Mouse (Mus musculus) frontal cortex, postnatal 36 days (tissue): ENCODE results near the gene Epp13.
"Not testable (repeated sequence)": the region's sequence is repeated elsewhere in the genome, so short reads cannot be mapped to it uniquely, and the experiment has no call there.

Experiments used
- DNase-seq, 2 experiments: peaks; one replicate each; pipeline ENCODE4 v3.0.0; 2022; ENCODE audit warnings: low spot score in 2 of 2

Epp13 gene

DNA sequence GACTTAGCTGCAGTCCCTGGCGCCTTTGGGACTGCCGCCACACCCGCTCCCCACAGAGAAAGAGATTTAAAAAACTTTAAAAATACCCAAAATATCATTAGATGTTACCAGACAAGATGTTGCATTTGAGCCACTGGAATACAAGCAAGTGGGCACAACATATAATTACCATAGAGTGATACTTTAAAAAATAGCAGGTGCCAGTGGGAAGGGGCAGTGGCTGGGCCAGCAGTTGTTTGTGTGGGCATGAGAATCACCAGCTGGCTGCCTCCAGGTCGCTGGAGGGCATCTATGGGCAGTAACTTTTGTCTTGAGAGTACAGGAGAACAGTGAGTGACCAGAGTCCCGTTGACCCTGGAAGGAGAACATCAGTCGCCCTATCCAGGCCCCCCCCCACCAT lies at the start of gene Epp13:
Gene Epp13 (plus strand): TSS at position 301 of the 400 bp plus-strand sequence.
- no peak for DNase-seq

DNA sequence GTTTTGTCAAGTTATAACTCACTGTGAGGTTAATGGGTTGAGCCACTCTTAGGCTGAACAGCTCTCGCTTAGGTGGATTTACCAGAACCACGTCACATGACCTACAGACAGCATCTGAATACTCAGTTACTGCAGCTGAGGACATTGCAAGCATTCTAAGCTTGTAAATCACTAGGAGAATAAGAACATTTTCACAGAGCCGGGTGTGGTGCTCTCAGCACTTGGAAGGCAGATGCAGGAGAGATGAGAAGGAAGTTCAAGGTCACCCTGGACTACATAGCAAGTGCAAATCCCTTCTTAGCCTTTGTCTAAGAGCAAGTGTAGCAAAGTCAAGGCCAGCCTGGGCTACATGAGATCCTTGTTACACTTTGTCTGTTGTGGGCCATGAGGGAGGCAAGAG lies 48.3 kb upstream of the Epp13 start:
- no peak for DNase-seq

DNA sequence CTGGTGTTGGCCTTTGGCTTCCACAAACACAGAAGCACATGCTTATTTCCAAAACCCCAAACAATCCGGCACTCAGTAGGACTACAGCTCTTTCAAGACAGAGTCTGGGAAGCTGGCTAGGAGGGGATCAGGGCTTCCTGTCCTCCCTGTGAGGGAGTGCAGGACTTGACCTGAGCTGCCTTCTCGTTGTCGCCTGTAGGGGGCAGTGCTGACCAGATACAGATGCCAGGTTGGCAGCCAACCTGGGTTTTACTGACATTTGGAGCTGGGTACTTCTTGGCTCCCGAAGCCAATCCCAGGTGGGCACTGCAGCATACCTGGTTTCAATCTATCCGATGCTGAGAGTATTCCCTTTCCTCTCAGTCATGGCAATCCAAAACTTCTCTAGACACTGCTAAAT lies 39.4 kb upstream of the Epp13 start:
- DNase-seq, result no peak

DNA sequence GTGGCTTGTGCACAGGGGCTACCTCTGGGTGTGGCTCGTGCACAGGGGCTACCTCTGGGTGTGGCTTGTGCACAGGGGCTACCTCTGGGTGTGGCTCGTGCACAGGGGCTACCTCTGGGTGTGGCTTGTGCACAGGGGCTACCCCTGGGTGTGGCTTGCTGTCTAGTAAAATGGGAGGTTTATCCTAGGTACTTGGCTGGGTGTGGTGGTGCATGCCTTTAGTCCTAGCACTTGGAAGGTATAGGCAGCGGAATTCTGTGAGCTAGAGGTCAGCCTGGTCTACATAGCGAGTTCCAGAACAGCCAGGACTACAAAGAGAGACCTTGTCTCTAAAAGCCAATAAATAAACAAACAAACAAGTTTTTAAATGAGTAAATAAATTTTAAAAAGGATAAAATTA lies 37.8 kb upstream of the Epp13 start:
- not testable (repeated sequence) for DNase-seq

DNA sequence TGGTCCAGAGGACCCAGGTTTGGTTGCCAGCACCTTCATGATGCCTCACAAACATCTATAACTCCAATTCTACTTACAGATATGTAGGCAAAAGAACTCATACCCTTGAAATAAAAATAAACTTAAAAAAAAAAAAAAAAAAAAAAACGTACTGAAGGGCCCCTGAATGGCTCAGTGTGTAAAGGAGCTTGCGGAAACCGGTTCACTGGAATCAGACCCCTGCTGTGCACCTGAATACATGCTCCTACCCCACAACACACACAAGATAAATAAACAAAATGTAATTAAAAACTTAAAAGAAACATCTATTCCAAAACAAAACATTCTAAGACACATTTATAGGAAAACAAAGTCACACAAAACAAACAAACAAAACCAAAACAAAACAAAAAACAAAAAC lies 32.4 kb upstream of the Epp13 start:
- no peak for DNase-seq

DNA sequence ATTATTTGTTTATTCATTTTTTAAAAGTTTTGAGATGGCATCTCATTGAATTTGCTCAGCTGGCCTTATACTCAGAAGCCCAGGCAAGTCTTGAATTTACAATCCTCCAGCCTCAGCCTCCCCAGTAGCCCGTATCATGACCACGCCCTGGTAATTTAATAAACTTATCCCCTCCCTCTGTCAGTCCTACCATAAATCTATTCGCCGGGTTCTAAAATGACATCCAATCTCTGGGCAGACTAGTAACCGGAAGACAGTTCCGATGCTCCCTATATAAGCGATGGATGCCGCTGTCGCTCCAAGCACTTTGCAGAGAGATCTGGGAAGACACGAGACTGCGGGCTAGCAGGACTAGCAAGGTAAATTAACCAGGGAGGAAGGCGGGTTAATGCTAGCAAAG lies 30.5 kb upstream of the Epp13 start, which contains the start of gene Zscan5b:
Gene Zscan5b (plus strand): TSS at position 301 of the 400 bp plus-strand sequence.
- no peak for DNase-seq

DNA sequence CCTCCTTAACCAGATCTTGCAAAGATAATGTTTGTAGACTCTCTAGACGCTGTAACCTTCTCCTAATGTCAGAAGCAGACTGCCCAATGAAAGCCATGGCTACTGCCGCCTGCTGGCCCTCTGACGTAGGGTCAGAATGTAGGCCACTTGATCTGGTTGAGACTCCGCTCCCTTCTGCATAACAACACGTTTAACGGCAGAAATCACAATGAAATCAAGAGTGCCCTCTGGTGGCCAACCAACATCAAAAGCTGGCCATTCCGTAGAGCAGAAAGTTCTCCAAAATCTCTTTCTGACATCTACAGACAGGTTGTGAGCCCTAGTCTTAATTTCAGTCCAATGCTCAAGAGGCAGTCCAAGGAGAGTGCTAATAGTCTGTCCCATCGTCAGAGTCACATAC lies 24.0 kb upstream of the Epp13 start:
- peak in 1 of 2 experiments; percentile 7 for DNase-seq

DNA sequence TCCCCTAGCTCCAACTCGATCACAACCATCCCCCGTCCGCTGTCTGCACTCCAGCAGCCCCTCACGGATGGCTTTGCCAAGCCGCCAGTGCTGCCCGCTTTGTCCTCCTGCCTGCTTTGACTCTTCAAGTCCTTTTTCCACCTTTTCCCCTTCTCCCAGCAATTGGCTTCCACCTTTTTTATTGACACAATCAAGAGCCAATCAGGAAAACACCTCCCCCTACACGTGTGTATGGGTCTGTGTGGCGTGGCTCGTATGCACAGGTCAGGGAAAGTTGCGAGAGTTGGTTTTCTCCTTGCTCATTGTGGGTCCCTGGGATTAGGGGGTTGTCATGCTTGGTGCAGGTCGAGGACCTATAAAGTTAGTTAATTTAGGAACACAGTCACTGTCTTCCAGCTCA lies 12.7 kb upstream of the Epp13 start:
- DNase-seq, result no peak

DNA sequence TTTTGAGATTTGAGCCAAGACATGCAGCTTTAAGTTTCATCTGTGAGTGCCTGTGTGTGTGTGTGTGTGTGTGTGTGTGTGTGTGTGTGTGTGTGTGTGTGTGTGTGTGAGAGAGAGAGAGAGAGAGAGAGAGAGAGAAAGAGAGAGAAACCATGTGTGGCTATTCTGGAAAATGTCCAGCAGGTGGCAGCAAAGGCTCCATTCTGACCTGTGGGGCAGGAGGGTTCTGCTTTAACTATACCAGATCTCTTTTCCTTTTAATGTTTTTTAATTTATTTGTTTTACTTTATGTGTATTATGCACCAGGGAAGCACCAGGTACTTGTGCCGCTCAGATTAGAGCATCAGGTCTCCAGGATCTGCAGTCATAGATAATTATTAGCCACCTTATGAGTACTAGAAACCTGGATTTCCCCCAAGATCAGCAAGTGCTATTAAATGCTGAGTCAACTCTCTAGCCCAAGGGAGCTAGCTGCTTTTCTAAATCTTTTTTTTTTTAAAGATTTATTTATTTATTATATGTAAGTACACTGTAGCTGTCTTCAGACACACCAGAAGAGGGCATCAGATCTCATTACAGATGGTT lies 11.6 kb upstream of the Epp13 start:
- DNase-seq, result peak; percentile 6 to 8

DNA sequence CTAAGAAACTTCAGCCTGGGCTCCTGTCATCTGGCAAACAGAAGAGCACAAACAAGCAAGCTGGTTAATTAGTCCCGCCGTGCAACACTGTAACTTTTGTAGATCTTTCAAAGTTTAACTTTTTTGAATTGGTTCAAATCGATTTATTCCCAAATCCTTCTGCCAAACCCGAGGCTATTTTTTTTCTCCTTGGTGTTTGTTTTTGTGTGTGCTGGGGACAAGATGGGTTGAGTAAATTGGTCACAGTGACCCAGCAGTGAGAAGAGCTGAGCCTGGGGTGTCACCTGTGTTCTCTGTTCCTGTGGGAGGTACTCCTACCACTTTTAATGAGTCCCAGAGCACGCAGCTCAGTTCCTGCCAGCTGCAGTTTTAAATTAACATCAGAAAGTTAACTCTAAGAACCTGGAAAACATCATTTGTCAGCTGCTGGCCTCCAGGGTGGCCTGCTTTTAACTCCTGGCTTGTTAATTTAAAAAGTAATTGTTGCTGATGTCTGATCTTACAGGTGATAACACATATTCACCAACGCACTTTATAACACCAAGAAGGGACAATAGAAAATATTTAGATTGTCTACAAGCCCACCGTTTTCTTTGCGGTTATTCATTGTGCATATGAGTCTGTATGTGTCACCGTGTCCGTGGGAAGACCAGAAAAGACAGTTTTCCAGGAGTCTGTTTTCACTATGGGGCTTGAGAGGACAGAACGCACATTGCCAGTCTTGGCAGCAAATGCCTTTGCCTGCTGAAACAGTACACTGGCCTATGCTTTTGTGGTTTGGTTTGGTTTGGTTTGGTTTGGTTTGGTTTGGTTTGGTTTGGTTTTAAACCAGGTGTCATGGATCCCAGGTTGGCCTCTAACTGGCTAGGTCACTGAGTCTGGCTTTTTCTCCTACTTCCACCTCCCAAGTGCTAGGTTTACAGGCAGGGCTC lies 7.9 kb upstream of the Epp13 start:
- DNase-seq, result no peak

DNA sequence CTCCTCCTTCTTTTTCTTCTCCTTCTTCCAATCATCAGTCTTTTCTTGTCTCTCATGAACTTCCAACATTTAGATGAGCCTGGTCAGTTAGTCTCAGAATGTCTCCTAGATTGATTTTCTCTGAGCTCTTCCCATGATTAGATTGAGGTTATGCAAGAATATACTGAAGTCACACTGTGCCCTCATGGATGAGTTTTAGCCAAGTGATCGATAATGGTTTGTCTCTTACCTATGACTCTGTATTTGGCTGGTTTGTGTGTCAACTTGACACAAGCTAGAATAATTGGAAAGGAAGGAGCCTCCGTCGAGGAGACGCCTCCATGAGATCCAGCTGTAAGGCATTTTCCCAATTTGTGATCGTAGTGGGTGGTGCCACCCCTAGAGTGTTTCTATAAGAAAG lies 1.9 kb downstream of the Epp13 start:
- no peak for DNase-seq

DNA sequence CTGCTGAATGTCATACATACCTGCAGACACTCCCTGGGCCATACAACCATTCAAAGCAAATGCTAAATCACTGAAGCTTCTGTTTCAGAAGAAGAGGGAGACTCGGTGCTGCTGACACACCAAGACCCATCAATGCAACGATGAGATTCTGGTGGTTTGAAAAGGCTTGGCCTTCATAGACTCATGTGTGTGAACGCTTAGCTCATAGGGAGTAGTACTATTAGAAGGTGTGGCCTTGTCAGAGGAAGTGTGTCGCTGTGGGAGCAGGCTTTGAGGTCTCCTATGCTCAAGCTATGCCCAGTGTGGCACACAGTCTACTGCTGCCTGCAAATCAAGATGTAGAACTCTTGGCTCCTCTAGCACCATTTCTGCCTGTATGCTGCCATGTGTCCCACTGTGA lies 4.9 kb downstream of the Epp13 start:
- DNase-seq, result no peak

DNA sequence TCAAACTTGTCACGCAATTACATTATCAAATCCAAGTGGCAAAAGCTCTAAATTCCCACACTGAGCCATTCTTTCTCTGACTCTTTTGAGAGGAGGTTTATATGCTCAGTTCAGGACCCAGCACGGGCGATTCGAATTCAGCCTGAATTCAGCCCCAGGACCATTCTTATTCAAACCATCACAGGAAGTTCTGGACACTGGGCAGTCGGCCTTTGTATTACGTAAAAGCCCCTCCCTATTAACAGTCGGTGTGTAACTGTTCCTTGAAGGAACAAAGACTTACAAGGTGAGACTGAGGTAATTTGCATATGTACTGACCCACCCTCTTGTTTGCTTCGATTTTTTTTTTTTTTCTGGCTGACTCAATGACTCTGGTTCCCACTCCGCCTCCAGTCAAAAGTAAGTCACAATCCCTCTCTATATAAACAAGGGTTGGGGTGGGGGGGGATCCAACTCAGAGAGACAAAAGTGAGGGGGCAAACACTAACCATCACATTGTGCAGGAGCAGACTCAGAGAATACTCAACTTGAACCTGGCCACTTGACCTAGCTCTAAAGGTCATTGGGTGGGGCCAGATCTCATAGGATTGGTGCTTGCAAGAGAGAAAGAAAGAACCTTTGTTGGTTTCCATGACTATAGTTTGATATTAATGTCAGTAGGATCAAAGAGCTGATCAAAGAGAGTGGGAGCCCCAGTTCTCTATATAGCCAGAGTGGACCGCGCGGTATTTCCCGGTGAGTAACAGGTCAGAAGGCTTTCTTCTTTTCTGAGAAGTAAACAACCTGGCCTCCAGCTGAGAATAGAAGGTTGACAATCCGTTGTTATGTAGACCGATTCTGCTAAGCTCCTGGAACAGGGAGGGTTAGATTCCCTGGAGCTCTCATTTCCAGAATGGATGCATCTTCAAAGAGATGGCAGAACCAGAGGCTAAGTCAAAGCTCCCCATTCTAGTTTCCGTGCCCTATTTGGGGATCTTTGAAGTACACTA lies 6.0 kb downstream of the Epp13 start:
- DNase-seq, result no peak

DNA sequence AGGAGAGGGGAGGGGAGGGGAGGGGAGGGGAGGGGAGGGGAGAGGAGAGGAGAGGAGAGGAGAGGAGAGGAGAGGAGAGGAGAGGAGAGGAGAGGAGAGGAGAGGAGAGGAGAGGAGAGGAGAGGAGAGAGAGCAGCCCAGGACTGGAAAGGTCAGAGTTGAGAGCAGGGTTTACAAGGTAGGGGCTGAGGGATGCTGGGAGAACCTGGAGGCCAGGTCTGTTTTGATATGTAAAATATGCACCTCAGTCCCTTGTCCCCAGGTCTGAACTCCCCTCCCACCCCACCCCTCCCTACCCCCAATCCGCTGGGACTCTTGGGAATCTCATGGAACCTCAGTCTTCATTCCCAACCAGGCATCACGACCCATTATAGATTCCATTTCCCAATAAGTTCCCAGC lies 7.5 kb downstream of the Epp13 start:
- not testable (repeated sequence) for DNase-seq

DNA sequence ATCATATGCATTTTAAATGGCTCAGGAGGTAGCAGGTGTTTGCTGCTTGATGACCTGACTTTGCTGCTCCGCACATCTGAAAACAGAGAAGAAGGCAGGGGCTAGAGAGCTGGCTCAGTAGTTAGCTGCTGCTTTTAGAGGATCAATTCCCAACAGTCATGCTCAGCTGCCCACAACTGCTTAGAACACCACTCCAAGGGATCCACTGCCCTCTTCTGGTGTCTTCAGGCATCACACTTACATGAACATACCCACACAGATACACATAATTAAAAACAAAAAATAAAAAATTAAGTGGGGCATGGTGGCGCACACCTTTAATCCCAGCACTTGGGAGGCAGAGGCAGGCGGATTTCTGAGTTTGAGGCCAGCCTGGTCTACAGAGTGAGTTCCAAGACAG lies 9.6 kb downstream of the Epp13 start:
- DNase-seq, result no peak

DNA sequence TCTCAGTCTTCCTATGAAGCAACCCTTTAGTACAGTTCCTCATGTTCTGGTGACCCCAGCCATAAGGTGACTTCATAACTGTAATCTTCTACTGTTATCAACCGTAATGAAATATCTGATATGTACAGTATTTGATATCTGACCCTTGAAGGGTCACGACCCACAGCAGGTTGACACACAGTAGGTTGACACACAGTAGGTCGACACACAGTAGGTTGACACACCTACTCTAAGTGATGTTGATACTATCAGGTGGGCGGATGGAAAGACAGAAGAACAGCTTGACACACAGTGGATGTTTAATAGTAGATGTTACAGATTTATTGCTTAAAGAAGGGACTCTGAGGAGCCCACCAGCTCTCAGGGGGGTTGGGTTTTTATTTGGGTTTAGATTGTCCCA lies 10.5 kb downstream of the Epp13 start:
- DNase-seq, result no peak

DNA sequence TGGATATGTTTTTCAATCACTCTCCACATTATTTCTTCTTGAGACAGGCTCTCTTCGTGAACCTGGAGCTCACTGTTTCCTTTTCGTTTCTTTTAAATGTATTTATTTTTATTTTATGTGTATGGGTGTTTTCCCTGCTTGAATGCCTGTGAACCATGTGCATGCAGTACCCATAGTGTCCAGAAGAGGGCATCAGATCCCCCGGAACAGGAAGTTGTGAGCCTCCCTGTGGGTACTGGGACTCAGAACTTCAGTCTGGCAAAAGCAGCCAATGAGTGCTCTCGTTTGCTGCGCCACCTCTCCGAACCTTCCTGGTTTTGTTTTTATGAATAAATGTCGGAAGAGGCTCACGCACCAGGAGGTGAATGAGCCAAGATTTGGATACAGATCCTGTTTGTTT lies 13.2 kb downstream of the Epp13 start:
- no peak for DNase-seq

DNA sequence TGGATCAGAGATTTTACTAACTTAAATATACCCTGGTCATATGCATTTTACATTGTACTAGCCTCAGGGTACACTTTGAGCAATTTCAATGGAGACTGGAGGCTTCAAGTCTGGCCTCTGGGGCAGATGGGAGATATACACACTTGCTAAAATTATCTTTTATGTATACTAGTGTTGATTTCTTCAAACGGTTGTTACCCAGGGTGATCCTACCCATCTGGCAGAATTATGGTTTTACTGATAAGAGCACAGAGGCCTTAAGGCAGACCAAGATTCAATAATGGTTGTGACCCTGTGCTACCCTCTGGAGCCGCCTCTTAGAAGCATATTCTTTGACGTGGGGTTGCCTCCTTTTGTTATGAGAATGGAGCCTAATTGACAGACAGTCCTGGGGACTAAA lies 25.4 kb downstream of the Epp13 start:
- DNase-seq, result no peak

DNA sequence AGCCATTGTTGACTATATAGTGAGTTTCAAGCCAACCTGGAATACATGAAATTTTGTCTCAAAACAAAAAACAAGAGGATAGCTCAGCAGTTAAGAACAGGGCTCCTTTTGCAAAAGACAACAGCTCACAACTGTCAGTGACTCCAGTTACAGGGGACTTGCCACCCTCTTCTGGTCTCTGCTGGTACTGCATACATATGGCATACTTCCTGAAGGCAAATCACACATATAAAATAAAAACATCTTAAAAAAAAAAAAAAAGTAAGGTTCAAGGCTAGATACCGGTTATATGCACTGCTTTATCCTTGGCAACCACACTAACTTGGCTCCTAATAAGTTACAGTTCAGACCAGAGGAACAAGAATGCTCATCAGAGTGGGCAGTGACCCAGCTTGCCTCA lies 30.2 kb downstream of the Epp13 start:
- DNase-seq, result peak; percentile 66 to 85

DNA sequence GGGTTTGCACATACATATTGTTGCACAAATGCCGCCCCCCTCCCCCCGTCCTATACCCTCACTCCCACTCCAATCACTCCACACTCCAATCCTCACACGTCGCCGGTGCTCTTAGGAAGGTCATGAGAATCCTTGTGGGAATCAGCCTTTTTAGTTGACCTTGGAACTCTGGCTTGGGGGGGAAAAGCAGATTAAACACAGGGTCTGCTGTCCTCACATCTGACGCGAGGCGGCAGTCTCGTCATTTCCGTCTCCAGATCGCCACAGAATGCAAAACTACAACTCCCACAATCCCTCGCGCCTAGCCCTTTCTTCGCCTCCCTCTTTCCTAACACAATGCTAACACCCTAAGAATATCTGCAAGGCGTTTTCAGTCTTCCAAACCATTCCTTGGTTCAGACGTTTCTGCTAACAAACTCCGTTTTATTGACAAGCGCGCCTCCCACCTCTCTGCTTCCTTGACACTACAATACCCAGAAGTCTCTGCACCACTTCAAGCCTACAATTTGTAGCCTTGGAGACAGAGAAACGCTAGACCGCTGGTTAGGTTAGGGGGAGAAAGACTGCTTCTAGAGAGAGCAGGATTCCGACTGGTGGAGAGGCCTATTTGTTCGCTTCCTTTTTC lies 31.1 kb downstream of the Epp13 start:
- peak; percentile 84 to 87 for DNase-seq

DNA sequence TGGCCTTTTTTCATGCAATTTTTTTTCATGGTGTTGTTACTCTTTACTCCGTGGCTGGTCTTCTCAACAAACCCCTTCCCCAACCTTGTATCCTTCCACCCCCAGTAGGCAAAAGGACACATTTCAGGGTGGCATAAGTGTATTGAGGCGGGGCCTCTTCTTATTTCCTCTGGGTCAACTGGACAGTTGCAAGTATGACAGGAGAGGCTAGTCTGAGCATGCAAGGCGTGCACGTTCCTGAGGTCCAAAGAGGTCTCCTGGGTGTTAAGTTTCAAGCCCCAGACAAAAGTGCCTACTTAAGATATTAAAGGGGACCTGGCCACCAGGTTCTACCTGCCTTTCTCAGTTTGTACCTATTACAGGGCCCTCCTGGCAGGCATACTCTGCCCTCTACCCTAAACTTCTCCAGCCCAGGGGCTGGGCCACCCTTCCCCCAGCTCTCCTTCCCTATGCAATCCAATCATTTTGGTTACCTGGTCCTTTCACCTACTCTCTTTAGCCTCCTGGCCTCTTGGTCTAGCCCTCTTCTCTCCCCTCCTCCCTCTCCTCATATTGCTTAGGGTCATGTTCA lies 32.0 kb downstream of the Epp13 start:
- DNase-seq, result no peak
